Comparison of ENCODE assay signal across 7 mouse cellular contexts in the genomic region with DNA sequence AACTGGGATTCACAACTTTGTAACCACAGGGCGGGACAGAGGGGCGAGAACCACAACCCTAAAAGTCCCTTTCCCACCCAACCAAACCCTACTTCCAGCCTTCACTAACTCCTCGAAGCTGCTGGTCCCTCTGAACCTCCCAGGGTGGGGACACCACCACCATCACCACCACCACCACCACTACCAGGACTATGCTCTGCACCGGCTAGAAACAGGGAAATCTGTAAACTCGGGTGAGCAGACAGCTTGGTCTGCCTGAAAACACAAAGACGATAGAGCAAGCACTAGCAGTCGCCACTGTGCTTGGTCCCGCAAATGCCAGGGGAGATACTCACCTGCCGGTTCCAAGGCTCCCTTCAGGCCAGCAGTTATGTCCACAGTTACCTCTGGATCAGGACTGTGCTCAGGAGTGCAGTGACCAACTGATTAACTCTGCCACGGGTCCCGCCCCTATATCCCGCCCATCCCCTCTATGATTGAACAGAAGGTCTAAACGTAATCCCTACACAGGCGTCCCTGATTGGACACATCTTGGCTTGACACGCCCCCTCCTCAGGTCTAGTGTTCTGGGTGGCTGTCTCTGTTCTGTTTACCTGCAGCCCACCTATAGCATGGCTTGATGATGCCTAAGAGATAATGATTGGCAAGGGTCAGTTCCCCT. TPM values are rescaled to one million over a fixed set of nuclear protein-coding genes. Genes with fewer than 3 reads are reported as not detected.
A peak's percentile ranks its signal among the peaks of the same experiment; 100 is the strongest.
DNase-seq lines count a peak whose midpoint lies in the region; ATAC-seq and TF ChIP-seq lines count a peak whose summit lies in the region.

A gene (minus strand): TSS at position 446 of the 661 bp plus-strand sequence.
A gene (minus strand): TSS at position 451 of the 661 bp plus-strand sequence.

- no peaks in the 10 kb centered on the region for H3K27me3 ChIP-seq in forebrain, embryonic 16.5 days (replicated peaks; ENCODE audit: control insufficient read depth, insufficient read depth, low read length)
- H3K27me3 ChIP-seq in hindbrain, postnatal 0 days (ENCODE audit: insufficient read depth, low read length): no peaks in the 10 kb centered on the region

- H3K9me3 ChIP-seq in forebrain, embryonic 16.5 days (ENCODE audit: control insufficient read depth, low read length): no peaks in the 10 kb centered on the region
- H3K9me3 ChIP-seq in hindbrain, postnatal 0 days (ENCODE audit: low read length): no peaks in the 10 kb centered on the region

- 26% methylated on average over 15 of the region's 15 CpGs for WGBS in forebrain, embryonic 16.5 days
- 47% methylated on average over 15 of the region's 15 CpGs for WGBS in hindbrain, postnatal 0 days

- no peaks in the 10 kb centered on the region for H3K36me3 ChIP-seq in forebrain, embryonic 16.5 days (ENCODE audit: control insufficient read depth, insufficient read depth)
- H3K36me3 ChIP-seq in hindbrain, postnatal 0 days (ENCODE audit: insufficient read depth, low read length): no peaks in the 10 kb centered on the region

- peak within 1 kb of the TSS; percentile 60 for H3K4me2 ChIP-seq in forebrain, embryonic 16.5 days (ENCODE audit: low read length)
- peak within 1 kb of the TSS; percentile 55 for H3K4me2 ChIP-seq in hindbrain, postnatal 0 days (ENCODE audit: low read depth, low read length)

- no peak for TF ChIP-seq CTCF in hindbrain, postnatal 0 days (IDR thresholded peaks at IDR 0.05; ENCODE audit: low read depth)

- intact Hi-C loops in left cerebral cortex, postnatal 14 days (cut with DNase I): no loop called here

- H3K4me1 ChIP-seq in forebrain, embryonic 16.5 days (replicated peaks; ENCODE audit: control insufficient read depth, insufficient read depth, low read length): no peaks in the 10 kb centered on the region
- no peaks in the 10 kb centered on the region for H3K4me1 ChIP-seq in hindbrain, postnatal 0 days (ENCODE audit: insufficient read depth, low read length)

- peak within 1 kb of the TSS; percentile 61 for H3K9ac ChIP-seq in forebrain, embryonic 16.5 days (replicated peaks; ENCODE audit: low read depth, low read length)
- no peak within 1 kb of the TSS; the same call in 1 of the 2 replicates for H3K9ac ChIP-seq in hindbrain, postnatal 0 days (replicated peaks; ENCODE audit: low read length)

- H3K27ac ChIP-seq in forebrain, embryonic 16.5 days (ENCODE audit: low read length): no peak within 1 kb of the TSS
- no peak within 1 kb of the TSS for H3K27ac ChIP-seq in hindbrain, postnatal 0 days

- peak; percentile 100 for ATAC-seq in forebrain, embryonic 16.5 days
- ATAC-seq in hindbrain, postnatal 0 days: peak; percentile 100
- peak; percentile 98 for ATAC-seq in megakaryocyte progenitor cell, adult 5-6 weeks (replicated peaks; ENCODE audit: poor library complexity)

- peak; percentile 39 for DNase-seq in WW6 (ENCODE audit: low read depth, low spot score)
- DNase-seq in cerebellum, adult 18-20 months: peak; percentile 39 to 90
- peak; percentile 84 for DNase-seq in hindbrain, postnatal 0 days (ENCODE audit: low spot score)
- peak; percentile 26 to 77 for DNase-seq in left cerebral cortex, postnatal 14 days (ENCODE audit: low spot score in 2 of 2)
- DNase-seq in right cerebral cortex, postnatal 25 days: peak; percentile 72

- H3K4me3 ChIP-seq in forebrain, embryonic 16.5 days (replicated peaks; ENCODE audit: low read length): peak within 1 kb of the TSS; percentile 52
- peak within 1 kb of the TSS; percentile 38 for H3K4me3 ChIP-seq in hindbrain, postnatal 0 days (ENCODE audit: low read length)

RNA-seq across cellular contexts. Expression of the first gene that starts in this region (rescaled TPM):
- 7.6 and 11.0 TPM in 2 replicates for polyA plus RNA-seq in forebrain, embryonic 16.5 days (2015; fragmentation: Nextera tagmentation; extraction: Ambion mirVana)
- total RNA-seq in hindbrain, postnatal 0 days (2014; rRNA removed): 1.7 and 4.2 TPM in 2 replicates
- polyA plus RNA-seq in hindbrain, postnatal 0 days (2015; fragmentation: Nextera tagmentation; extraction: Ambion mirVana): 8.8 and 9.1 TPM in 2 replicates
- 1 to 10 TPM; 3.6 to 4.3 TPM for total RNA-seq in left cerebral cortex, postnatal 14 days (2021)
- 5.6 and 6.3 TPM in 2 replicates for total RNA-seq in megakaryocyte progenitor cell, adult 5-6 weeks (2015)
- total RNA-seq in megakaryocyte progenitor cell, adult 5-6 weeks (2017): 24.7 TPM in 2 replicates

RNA-seq across cellular contexts. Expression of the second gene that starts in this region (rescaled TPM):
- 55.3 and 64.4 TPM in 2 replicates for polyA plus RNA-seq in forebrain, embryonic 16.5 days (2015; fragmentation: Nextera tagmentation; extraction: Ambion mirVana)
- total RNA-seq in hindbrain, postnatal 0 days (2014; rRNA removed): 0.68 and 19.2 TPM in 2 replicates
- polyA plus RNA-seq in hindbrain, postnatal 0 days (2015; fragmentation: Nextera tagmentation; extraction: Ambion mirVana): 39.0 and 43.7 TPM in 2 replicates
- total RNA-seq in left cerebral cortex, postnatal 14 days (2021): 10 to 100 TPM in 1 of 2 experiments, 1 to 10 TPM in 1; 5.9 to 14.8 TPM
- total RNA-seq in megakaryocyte progenitor cell, adult 5-6 weeks (2015): 5.8 and 8.2 TPM in 2 replicates
- 11.0 and 13.1 TPM in 2 replicates for total RNA-seq in megakaryocyte progenitor cell, adult 5-6 weeks (2017)
